Mouse (Mus musculus) C2C12 (cell line): Measurements from ENCODE around the gene Dynll2. TPM values are rescaled to one million over a fixed set of nuclear protein-coding genes. Genes with fewer than 3 reads are reported as not detected.

ENCODE experiments used
- H3K27me3 ChIP-seq: one replicate; pipeline ENCODE4 v1.6.1; 2011; ENCODE audit not compliant: control insufficient read depth, insufficient read depth, insufficient read length
- H3K36me3 ChIP-seq: one replicate; pipeline ENCODE4 v1.6.1; 2011; ENCODE audit not compliant: control insufficient read depth, insufficient read depth
- H3K4me3 ChIP-seq: one replicate; pipeline ENCODE4 v1.5.1; 2011; ENCODE audit warnings: mild to moderate bottlenecking, control low read depth; ENCODE audit not compliant: poor library complexity, insufficient read depth, severe bottlenecking
- H3K79me2 ChIP-seq: one replicate; pipeline ENCODE4 v1.6.1; 2011; ENCODE audit not compliant: control insufficient read depth, insufficient read depth
- H3K79me3 ChIP-seq: one replicate; pipeline ENCODE4 v1.6.1; 2011; ENCODE audit warnings: low read depth, control low read depth
- H3ac ChIP-seq: one replicate; pipeline ENCODE3; 2011; ENCODE audit warnings: low read depth; ENCODE audit not compliant: control insufficient read depth, insufficient read length
- CEBPB ChIP-seq: IDR thresholded peaks from one replicate; pipeline ENCODE4 v1.6.1; 2011; ENCODE audit warnings: low read depth, mild to moderate bottlenecking, control low read depth, moderate library complexity
- CTCF ChIP-seq: IDR thresholded peaks from one replicate; pipeline ENCODE4 v1.5.1; 2011; ENCODE audit not compliant: control insufficient read depth, insufficient read depth, insufficient read length
- FOSL1 ChIP-seq: IDR thresholded peaks from one replicate; pipeline ENCODE4 v1.8.0; 2011; ENCODE audit warnings: mild to moderate bottlenecking, low read length; ENCODE audit not compliant: poor library complexity, insufficient read depth, severe bottlenecking
- MAX ChIP-seq: IDR thresholded peaks from one replicate; pipeline ENCODE4 v1.6.1; 2011; ENCODE audit warnings: mild to moderate bottlenecking, control low read depth
- MYOD1 ChIP-seq: IDR thresholded peaks from one replicate; pipeline ENCODE4 v1.6.1; 2011; ENCODE audit warnings: low read depth; ENCODE audit not compliant: control insufficient read depth, insufficient read length
- MYOG ChIP-seq: IDR thresholded peaks from one replicate; pipeline ENCODE4 v1.6.1; 2011; ENCODE audit not compliant: control insufficient read depth, insufficient read length; ENCODE audit errors: extremely low read depth
- USF1 ChIP-seq: IDR thresholded peaks from one replicate; pipeline ENCODE4 v1.6.1; 2011; ENCODE audit warnings: low read depth, mild to moderate bottlenecking, control low read depth, moderate library complexity
- polyA plus RNA-seq: library from polyadenylated mRNA; unstranded; fragments of >200 nt; fragmentation: generic; extraction: Trizol; gene quantifications from one replicate; pipeline ENCODE4 v1.2.1, GENCODE M21; 2012; ENCODE audit warnings: missing spikeins

Gene Dynll2
- polyA plus RNA-seq, 1 experiment, result 75.1 TPM

DNA sequence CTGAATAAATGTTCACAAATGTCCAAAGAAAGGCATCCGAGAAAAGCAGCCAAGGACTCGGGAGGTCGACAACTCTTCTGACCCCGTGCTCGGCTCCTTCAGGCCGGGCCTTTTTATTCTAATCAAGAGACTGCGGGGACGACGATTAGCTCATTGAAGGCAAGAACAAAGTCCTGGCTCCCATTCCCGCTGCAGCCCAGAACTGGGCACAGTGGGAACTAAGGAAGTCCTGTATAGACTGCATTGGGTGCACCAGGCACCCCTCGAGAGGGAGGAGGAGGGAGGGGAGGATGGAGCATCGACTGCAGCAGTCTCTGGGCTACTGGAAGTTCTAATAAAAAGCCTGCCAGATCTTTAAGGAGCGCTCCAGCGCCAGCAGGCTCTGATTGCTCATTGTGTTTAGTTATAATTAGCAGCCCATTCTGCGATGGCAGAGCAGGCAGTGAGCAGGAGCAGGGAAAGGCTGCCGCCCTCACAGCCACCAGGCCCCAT is 40.9 kb upstream of the Dynll2 start:
- Histone ChIP-seq H3K27me3 (no peaks in the 10 kb centered on the region), H3K79me3 (no peaks in the 10 kb centered on the region), H3ac (no peak overlapping the region), H3K36me3 (no peaks in the 10 kb centered on the region), H3K4me3 (no peak overlapping the region), H3K79me2 (no peaks in the 10 kb centered on the region)
- TF ChIP-seq MYOD1 (no peak), MYOG (no peak), CEBPB (no peak), CTCF (no peak), FOSL1 (no peak), USF1 (no peak), MAX (no peak)

GRCm38 (mm10) chr11:88027391-88028035 is 40.2 kb upstream of the Dynll2 start:
- no peak overlapping the region for H3K4me3 ChIP-seq
- TF ChIP-seq MYOG (no peak), FOSL1 (no peak), USF1 (no peak), CEBPB (no peak)
- no peaks in the 10 kb centered on the region for H3K79me3 ChIP-seq
- no peaks in the 10 kb centered on the region for H3K79me2 ChIP-seq
- no peak overlapping the region for H3ac ChIP-seq
- no peaks in the 10 kb centered on the region for H3K36me3 ChIP-seq
- no peaks in the 10 kb centered on the region for H3K27me3 ChIP-seq

GRCm38 (mm10) chr11:88023933-88024332 is 36.6 kb upstream of the Dynll2 start:
- Histone ChIP-seq H3ac (no peak overlapping the region), H3K79me3 (no peaks in the 10 kb centered on the region), H3K4me3 (no peak overlapping the region), H3K36me3 (no peaks in the 10 kb centered on the region), H3K27me3 (no peaks in the 10 kb centered on the region), H3K79me2 (no peaks in the 10 kb centered on the region)
- TF ChIP-seq FOSL1 (no peak), CTCF (no peak), MYOG (no peak), MAX (no peak), CEBPB (no peak), MYOD1 (no peak), USF1 (no peak)

- TF ChIP-seq MAX (no peak), FOSL1 (no peak), USF1 (no peak), MYOG (no peak), CEBPB (no peak), CTCF (no peak), MYOD1 (no peak)
- peaks cover 3% of the 10 kb centered on the region for H3K27me3 ChIP-seq
- no peaks in the 10 kb centered on the region for H3K79me2 ChIP-seq
- H3K79me3 ChIP-seq, result no peaks in the 10 kb centered on the region
- H3K36me3 ChIP-seq, result no peaks in the 10 kb centered on the region
- no peak overlapping the region for H3K4me3 ChIP-seq
- no peak overlapping the region for H3ac ChIP-seq
Measured at GRCm38 (mm10) chr11:88015795-88016194, 28.5 kb upstream of the Dynll2 start.

GRCm38 (mm10) chr11:88015161-88015560 is 27.8 kb upstream of the Dynll2 start:
- Histone ChIP-seq H3K79me2 (no peaks in the 10 kb centered on the region), H3ac (no peak overlapping the region), H3K36me3 (no peaks in the 10 kb centered on the region), H3K4me3 (no peak overlapping the region), H3K79me3 (no peaks in the 10 kb centered on the region), H3K27me3 (peaks cover 4% of the 10 kb centered on the region)
- TF ChIP-seq CEBPB, result no peak

DNA sequence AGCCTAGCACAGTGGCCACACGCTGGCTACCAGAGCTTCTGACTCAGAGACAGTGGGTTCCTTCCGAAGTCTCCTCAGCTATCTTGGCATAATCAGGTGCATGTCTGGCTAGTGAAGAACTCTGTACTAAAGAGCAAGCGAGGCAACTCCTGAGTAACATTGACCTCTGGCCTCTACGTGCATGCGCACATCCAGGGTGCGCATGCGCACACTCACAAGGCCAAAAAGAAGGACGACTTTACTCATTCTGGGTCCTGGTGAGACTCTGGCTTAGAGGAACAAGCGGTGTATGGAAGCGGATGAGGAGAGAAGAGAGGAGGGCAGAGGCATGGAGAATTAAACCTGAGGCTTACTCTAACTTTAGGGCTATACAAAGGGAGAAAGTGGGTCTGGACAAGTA is 26.3 kb upstream of the Dynll2 start:
- TF ChIP-seq USF1, result no peak
- TF ChIP-seq CTCF, result no peak
- TF ChIP-seq CEBPB, result no peak
- Histone ChIP-seq H3K79me2 (no peaks in the 10 kb centered on the region), H3ac (no peak overlapping the region), H3K79me3 (no peaks in the 10 kb centered on the region), H3K27me3 (peaks cover 18% of the 10 kb centered on the region), H3K4me3 (no peak overlapping the region), H3K36me3 (no peaks in the 10 kb centered on the region)
